Mouse (Mus musculus) cerebellum, adult 2 months (tissue): ENCODE measurements at regions not wholly inside any gene's neighbourhood (a gene's known extent, or its start where the extent isn't known, plus 50 kb on each side); places are given as distances from the start of the nearest gene placed in this dataset.
A peak's percentile ranks its signal among the peaks of the same experiment; 100 is the strongest.

Experiments
- DNase-seq, 2 experiments: peaks; one replicate each; pipeline ENCODE4 v3.0.0; 2021
- H3K27ac ChIP-seq: fragments of 200-500 bp; 2 replicates; pipeline ENCODE4 v1.5.1; 2012; ENCODE audit warnings: low read length, control low read depth, inconsistent platforms; ENCODE audit not compliant: insufficient read depth
- H3K27me3 ChIP-seq: fragments of 200-500 bp; 2 replicates; pipeline ENCODE4 v1.6.1; 2012; ENCODE audit warnings: inconsistent platforms, mild to moderate bottlenecking, low read length, moderate library complexity; ENCODE audit not compliant: control insufficient read depth, insufficient read depth
- H3K4me1 ChIP-seq: fragments of 200-500 bp; 2 replicates; pipeline ENCODE4 v1.6.1; 2011; ENCODE audit warnings: low read length; ENCODE audit not compliant: control insufficient read depth, insufficient read depth
- H3K4me3 ChIP-seq: fragments of 200-500 bp; replicated peaks from 2 replicates; pipeline ENCODE3; 2011; ENCODE audit warnings: mild to moderate bottlenecking, low read depth, low read length, control low read depth; ENCODE audit not compliant: insufficient read depth
- CTCF ChIP-seq: fragments of 200-500 bp; IDR thresholded peaks from 2 replicates; pipeline ENCODE4 v1.5.1; 2011; ENCODE audit warnings: low read depth, mild to moderate bottlenecking, control low read depth, low read length, moderate library complexity, borderline replicate concordance; ENCODE audit not compliant: insufficient read depth
- POLR2A ChIP-seq: fragments of 200-500 bp; IDR thresholded peaks from 2 replicates; pipeline ENCODE4 v1.6.1; 2011; ENCODE audit warnings: low read length, control low read depth, borderline replicate concordance; ENCODE audit not compliant: insufficient read depth
- WGBS: fragments of 180-500 bp; shearing (Covaris S2); methylation state at CpG from one replicate; pipeline ENCODE4 v1.1.7; 2018; 5-methylcytosine and 5-hydroxymethylcytosine counted together

DNA sequence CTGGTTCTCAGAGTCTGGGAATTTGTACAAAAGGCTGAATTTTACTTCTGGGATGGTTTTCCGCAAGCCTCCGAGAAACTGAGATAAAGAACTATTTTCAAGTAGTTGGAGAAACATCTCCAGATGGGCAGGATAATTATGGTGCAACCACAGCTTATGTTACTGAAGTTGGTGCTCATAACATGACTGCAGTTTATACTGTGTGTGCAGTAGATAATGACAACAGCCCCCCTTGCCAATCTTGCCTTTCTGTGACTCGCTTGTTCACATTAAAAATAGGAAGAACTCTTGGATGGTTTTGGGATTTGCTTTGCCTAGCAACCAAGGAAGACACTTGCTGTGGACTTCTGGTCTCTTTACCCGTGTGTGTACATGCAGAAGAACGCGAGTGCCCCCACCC is 72.4 kb upstream of the Psmd7 start:
- H3K4me3 ChIP-seq: no peak overlapping the region
- TF ChIP-seq CTCF: no peak
- TF ChIP-seq POLR2A: no peak
- H3K27ac ChIP-seq: no peak overlapping the region
- 84% methylated on average over 6 of the region's 6 CpGs for WGBS
- no peak for DNase-seq
- no peaks in the 10 kb centered on the region for H3K27me3 ChIP-seq
- no peaks in the 10 kb centered on the region for H3K4me1 ChIP-seq

DNA sequence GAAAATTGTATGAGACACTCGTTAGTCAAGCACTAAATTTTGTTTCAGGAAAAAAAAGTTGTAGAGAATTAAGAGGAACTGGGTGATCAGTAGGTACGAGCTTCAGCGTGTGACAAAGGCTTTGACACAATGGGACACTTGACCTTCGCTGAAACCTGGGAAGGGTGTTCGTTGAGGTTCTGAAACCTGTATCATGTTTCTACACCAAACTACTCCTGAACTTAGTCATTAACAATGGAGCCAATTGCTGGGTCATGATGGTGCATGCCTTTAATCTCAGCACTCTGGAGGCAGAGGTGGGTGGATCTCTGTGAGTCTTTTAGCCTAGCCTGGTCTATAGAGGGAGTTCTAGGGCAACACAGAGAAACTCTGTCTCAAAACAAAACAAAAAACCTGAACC is 81.3 kb upstream of the Psmd7 start:
- Histone ChIP-seq H3K27me3 (no peaks in the 10 kb centered on the region; the same call in 1 of the 2 replicates), H3K27ac (no peak overlapping the region), H3K4me1 (no peaks in the 10 kb centered on the region), H3K4me3 (no peak overlapping the region)
- TF ChIP-seq POLR2A (no peak), CTCF (no peak)
- 93% methylated on average over 5 of the region's 5 CpGs for WGBS
- DNase-seq: no peak

DNA sequence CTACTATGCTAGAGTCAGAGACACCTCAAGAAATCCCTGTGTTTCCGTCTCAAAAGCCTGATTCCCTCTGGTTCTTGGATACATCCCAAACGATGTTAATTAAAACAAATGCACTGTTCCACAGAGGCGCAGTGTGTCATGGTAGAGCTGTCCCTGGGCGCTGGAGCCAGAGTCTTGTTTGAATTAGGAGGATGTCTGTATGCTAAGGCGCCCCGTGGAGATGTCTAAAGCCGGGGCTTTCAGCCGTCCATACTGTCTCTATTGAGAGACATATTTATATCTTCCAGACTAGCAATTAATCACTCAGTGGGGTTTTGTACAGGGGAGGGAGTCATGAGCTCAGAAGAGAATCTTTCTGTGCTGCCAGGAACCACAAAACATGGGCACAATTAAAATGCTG is 83.2 kb upstream of the Psmd7 start:
- no peak for TF ChIP-seq CTCF
- no peak for TF ChIP-seq POLR2A
- no peaks in the 10 kb centered on the region; the same call in 1 of the 2 replicates for H3K27me3 ChIP-seq
- no peak overlapping the region for H3K27ac ChIP-seq
- H3K4me1 ChIP-seq: no peaks in the 10 kb centered on the region
- 2% methylated on average over 8 of the region's 8 CpGs for WGBS
- no peak for DNase-seq
- no peak overlapping the region for H3K4me3 ChIP-seq

DNA sequence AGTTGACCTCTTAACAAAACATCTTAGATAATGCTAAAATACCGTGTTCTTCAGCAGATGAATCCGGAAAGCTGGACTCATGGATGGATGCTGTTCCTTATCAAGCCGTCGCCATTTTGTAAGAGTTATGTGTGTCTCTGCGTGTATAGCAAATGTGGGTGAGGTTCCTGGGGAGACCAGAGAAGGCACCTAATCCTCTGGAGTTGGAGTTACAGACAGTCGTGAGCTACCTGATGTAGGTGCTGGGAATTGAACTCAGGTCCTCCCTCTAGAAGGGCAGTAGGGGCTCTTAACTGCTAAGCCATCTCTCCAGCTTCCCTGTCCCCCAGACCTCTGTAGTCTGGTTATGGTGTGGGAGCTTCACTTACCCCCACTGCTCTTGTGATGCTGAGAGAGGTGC is 84.4 kb upstream of the Psmd7 start:
- TF ChIP-seq POLR2A: no peak
- no peak for DNase-seq
- H3K27ac ChIP-seq: no peak overlapping the region
- WGBS: 92% methylated on average over 6 of the region's 6 CpGs
- H3K4me1 ChIP-seq: no peaks in the 10 kb centered on the region
- no peaks in the 10 kb centered on the region; the same call in 1 of the 2 replicates for H3K27me3 ChIP-seq
- no peak overlapping the region for H3K4me3 ChIP-seq

DNA sequence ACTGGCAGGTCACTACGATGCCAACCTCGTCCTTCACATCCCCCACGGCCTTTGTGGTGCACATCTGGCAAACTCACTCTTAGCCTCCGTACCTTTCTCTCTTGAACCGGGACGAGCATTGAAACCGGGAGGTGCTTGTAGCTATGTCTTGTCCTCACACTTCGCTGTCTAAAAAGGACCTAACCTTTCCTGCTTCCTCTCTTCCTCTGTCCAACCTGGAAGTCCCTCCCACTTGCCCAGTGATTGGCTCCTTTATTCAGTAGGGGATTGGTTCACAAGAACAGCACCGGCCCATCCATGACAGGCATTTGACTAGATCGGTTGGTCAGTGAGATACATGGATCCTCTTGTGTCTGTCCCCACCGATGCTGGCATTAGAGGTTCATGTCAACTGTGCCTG is 93.8 kb upstream of the Psmd7 start:
- Histone ChIP-seq H3K27me3 (no peaks in the 10 kb centered on the region), H3K27ac (no peak overlapping the region), H3K4me1 (no peaks in the 10 kb centered on the region), H3K4me3 (no peak overlapping the region)
- WGBS: 87% methylated on average over 11 of the region's 11 CpGs
- no peak for DNase-seq
- TF ChIP-seq CTCF (no peak), POLR2A (no peak)

DNA sequence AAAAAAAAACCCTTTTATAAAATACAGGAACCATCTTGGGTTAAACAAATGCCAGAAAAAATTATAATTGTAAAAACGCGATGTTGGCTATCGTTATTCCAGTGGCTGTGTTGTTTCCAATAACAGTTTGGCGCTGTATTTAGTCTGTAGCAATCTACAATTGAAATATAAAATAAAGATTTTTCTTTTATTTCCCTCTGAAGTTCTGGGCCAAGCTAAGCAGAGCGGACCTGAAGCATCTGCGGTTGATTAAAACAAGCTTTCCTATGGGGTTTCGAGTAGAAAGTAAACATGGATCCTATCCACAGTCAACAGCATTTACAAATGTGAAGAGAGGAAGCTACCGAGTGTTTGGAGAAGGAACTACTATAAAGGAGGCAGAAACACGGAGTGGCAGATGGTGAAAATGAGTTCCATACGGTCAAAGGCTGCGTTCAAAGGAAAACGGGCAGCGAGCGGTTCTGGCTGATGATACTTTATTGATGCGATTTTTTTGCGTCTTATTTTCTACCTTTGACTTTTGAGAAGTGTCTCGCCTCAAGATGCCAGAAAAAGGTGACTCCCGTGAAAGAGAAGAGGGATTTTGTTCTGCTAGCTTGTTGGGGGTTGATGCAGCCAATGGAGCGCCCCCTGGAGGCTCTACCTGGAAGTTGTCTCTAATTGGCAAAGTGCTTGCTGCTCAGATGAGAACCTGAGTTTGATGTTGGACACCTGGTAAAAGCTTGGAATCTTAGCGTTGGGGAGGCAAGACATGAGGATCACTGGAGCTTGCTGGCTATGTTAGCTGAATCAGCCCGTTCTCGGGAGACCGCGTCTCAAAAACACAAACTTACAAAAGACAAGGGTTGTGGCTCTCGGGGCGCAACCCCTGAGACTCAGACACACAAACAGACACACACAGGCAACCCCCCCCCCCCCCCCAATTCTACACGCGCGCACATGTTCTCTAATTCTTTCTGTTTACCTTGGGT is 96.7 kb upstream of the Psmd7 start:
- peak; percentile 23 to 31 for DNase-seq
- TF ChIP-seq POLR2A: no peak
- peak; percentile 46; the same call in 1 of the 2 replicates for TF ChIP-seq CTCF
- no peak overlapping the region for H3K27ac ChIP-seq
- 62% methylated on average over 29 of the region's 29 CpGs for WGBS
- H3K4me1 ChIP-seq: no peaks in the 10 kb centered on the region
- no peak overlapping the region for H3K4me3 ChIP-seq
- H3K27me3 ChIP-seq: no peaks in the 10 kb centered on the region

DNA sequence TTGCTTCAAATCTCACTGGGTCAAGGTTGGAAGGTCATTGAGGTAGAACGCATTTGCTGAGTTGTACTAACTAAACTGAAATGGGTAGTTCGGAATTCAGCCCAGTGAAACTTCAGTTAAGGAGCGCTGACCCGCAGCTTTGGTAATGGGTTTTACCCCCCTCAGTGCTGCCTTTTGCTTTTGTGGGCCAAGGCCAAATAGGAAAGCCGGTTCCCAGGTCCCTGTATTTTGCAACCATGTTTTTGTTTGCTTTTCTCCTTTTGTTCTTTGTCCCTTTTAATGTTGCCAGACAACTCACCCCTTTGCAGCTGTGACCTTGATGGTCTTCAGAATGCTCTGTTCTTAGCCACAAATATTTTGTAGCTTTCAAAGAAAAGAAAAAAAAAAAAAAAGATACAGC is 98.7 kb upstream of the Psmd7 start:
- WGBS: 63% methylated on average over 5 of the region's 5 CpGs
- no peaks in the 10 kb centered on the region for H3K27me3 ChIP-seq
- no peaks in the 10 kb centered on the region for H3K4me1 ChIP-seq
- DNase-seq: no peak
- TF ChIP-seq POLR2A: no peak
- H3K4me3 ChIP-seq: no peak overlapping the region
- no peak overlapping the region for H3K27ac ChIP-seq

DNA sequence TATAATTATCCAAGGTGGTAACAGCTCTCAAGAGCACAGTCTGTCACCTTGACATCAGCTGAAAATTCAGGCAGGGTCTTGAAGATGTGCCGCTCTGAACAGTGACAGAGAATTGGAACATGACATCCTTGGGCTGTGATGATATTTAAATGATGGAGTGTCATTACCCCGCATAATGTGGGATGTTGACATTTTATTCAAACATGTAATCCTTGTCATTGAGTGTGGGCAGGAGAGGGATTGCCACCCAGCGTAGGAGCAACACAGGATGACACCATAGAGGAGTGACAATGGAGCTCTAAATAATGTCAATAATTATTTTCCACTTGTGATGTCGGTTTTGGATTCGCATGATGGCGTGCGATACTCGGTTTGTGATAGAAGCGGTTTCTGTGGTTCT is 99.3 kb upstream of the Psmd7 start:
- Histone ChIP-seq H3K4me1 (no peaks in the 10 kb centered on the region), H3K27me3 (no peaks in the 10 kb centered on the region), H3K4me3 (no peak overlapping the region), H3K27ac (no peak overlapping the region)
- TF ChIP-seq POLR2A (no peak), CTCF (no peak)
- no peak for DNase-seq
- WGBS: 91% methylated on average over 9 of the region's 9 CpGs
